Mouse (Mus musculus): ENCODE measurements at regions not wholly inside any gene's neighbourhood (a gene's known extent, or its start where the extent isn't known, plus 50 kb on each side); places are given as distances from the start of the nearest gene placed in this dataset.

GRCm38 (mm10) chr12:25190360-25190759, 93.4 kb upstream of the Id2 start:
- ATAC-seq (replicated peaks; ENCODE audit: low FRiP score, poor library complexity, severe bottlenecking): no peak

GRCm38 (mm10) chr12:25189174-25189761, 92.3 kb upstream of the Id2 start:
- ATAC-seq (replicated peaks; ENCODE audit: low FRiP score, poor library complexity, severe bottlenecking): no peak

- ATAC-seq (replicated peaks; ENCODE audit: low FRiP score, poor library complexity, severe bottlenecking): no peak
Observed at GRCm38 (mm10) chr12:25188556-25188955, 91.6 kb upstream of the Id2 start.

GRCm38 (mm10) chr12:25187216-25187615, 90.3 kb upstream of the Id2 start:
- ATAC-seq (replicated peaks; ENCODE audit: low FRiP score, poor library complexity, severe bottlenecking): no peak

- ATAC-seq (replicated peaks; ENCODE audit: low FRiP score, poor library complexity, severe bottlenecking): no peak
Observed at GRCm38 (mm10) chr12:25182680-25183079, 85.7 kb upstream of the Id2 start.

- ATAC-seq (replicated peaks; ENCODE audit: low FRiP score, poor library complexity, severe bottlenecking): no peak
Observed at GRCm38 (mm10) chr12:25181317-25181716, 84.4 kb upstream of the Id2 start.

- ATAC-seq (replicated peaks; ENCODE audit: low FRiP score, poor library complexity, severe bottlenecking): no peak
Observed at GRCm38 (mm10) chr12:25180861-25181260, 83.9 kb upstream of the Id2 start.

- no peak for ATAC-seq (replicated peaks; ENCODE audit: low FRiP score, poor library complexity, severe bottlenecking)
Observed at GRCm38 (mm10) chr12:25180289-25180688, 83.3 kb upstream of the Id2 start.

- ATAC-seq (replicated peaks; ENCODE audit: low FRiP score, poor library complexity, severe bottlenecking): no peak
Observed at GRCm38 (mm10) chr12:25178491-25179115, 81.7 kb upstream of the Id2 start.

GRCm38 (mm10) chr12:25177827-25178226, 80.9 kb upstream of the Id2 start:
- ATAC-seq (replicated peaks; ENCODE audit: low FRiP score, poor library complexity, severe bottlenecking): no peak

- no peak for ATAC-seq (replicated peaks; ENCODE audit: low FRiP score, poor library complexity, severe bottlenecking)
Observed at GRCm38 (mm10) chr12:25176565-25176964, 79.6 kb upstream of the Id2 start.

GRCm38 (mm10) chr12:25173064-25173463, 76.1 kb upstream of the Id2 start:
- ATAC-seq (replicated peaks; ENCODE audit: low FRiP score, poor library complexity, severe bottlenecking): no peak

- ATAC-seq (replicated peaks; ENCODE audit: low FRiP score, poor library complexity, severe bottlenecking): no peak
Observed at GRCm38 (mm10) chr12:25172450-25172849, 75.5 kb upstream of the Id2 start.

GRCm38 (mm10) chr12:25169611-25170010, 72.7 kb upstream of the Id2 start:
- no peak for ATAC-seq (replicated peaks; ENCODE audit: low FRiP score, poor library complexity, severe bottlenecking)

- ATAC-seq (replicated peaks; ENCODE audit: low FRiP score, poor library complexity, severe bottlenecking): no peak
Observed at GRCm38 (mm10) chr12:25168213-25168545, 71.2 kb upstream of the Id2 start.

- ATAC-seq (replicated peaks; ENCODE audit: low FRiP score, poor library complexity, severe bottlenecking): no peak
Observed at GRCm38 (mm10) chr12:25167504-25168212, 70.7 kb upstream of the Id2 start.

GRCm38 (mm10) chr12:25166525-25166924, 69.6 kb upstream of the Id2 start:
- no peak for ATAC-seq (replicated peaks; ENCODE audit: low FRiP score, poor library complexity, severe bottlenecking)

- ATAC-seq (replicated peaks; ENCODE audit: low FRiP score, poor library complexity, severe bottlenecking): no peak
Observed at GRCm38 (mm10) chr12:25165650-25166049, 68.7 kb upstream of the Id2 start.

GRCm38 (mm10) chr12:25164724-25165123, 67.8 kb upstream of the Id2 start:
- no peak for ATAC-seq (replicated peaks; ENCODE audit: low FRiP score, poor library complexity, severe bottlenecking)

GRCm38 (mm10) chr12:25163541-25163940, 66.6 kb upstream of the Id2 start:
- no peak for ATAC-seq (replicated peaks; ENCODE audit: low FRiP score, poor library complexity, severe bottlenecking)

- no peak for ATAC-seq (replicated peaks; ENCODE audit: low FRiP score, poor library complexity, severe bottlenecking)
Observed at GRCm38 (mm10) chr12:25162843-25163242, 65.9 kb upstream of the Id2 start.

Measured in erythroid progenitor cell, adult 5-6 weeks (primary cell).